Mouse (Mus musculus): ENCODE results near the gene Zfp583. TPM values are rescaled to one million over a fixed set of nuclear protein-coding genes. Genes with fewer than 3 reads are reported as not detected.
"Not testable (repeated sequence)": the region's sequence is repeated elsewhere in the genome, so short reads cannot be mapped to it uniquely, and the experiment has no call there.

Zfp583 gene
- 2.4 and 3.7 TPM in 2 replicates for polyA plus RNA-seq (2015; fragmentation: Nextera tagmentation; extraction: Ambion mirVana)

DNA sequence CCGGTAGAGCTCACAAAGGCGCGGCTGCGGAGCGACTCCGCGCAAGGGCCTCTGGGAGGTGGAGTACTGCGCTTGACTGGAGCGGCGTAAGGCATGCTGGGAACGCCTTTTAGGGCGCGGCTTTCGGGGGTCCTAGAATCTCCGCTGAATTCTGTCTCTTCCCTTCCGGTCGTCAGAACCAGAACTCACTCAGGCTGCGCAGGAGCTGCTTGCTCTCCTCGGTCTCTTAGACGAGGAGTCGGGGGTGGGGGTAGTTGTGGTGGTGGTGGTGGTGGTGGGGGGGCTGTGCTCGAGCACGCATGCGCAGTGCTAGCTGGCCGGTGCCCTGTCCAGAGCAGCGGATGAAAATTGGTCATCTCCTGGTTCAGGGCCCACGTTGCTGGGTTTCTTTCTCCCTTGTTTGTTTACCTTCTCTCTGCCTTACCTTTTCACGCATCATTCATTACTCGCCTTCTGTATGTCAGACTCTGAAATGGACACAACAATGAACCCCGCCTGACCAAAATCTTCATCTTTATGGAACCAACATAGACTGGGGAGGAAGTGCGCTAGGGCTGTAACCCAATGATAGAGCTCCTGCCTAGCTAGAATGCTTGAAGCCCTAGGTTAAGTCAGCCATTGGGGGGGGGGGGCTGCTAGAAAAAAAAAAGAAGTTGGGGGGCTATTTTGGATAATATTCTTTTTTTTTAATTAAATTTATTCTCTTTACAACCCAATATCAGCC, at the start of gene Zfp583:
Gene Zfp583 (minus strand): TSS at position 53 of the 724 bp plus-strand sequence.
- DNase-seq (ENCODE audit: low spot score), result peak; percentile 90

DNA sequence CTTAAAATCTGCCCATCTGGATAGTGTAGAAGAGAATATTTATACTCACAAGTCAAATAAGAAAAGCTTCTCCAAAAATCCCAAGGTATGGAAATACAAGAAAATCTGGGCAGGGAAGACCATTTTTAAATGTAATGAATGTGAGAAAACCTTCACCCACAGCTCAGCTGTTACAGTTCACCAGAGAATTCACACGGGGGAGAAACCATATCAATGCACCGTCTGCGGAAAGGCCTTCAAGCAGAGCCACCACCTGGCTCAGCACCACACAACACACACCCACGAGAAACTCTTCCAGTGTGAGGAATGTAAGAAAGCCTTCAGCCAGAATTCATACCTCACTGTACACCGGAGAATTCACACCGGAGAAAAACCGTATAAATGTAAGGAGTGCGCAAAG, 47.4 kb upstream of the Zfp583 start:
- no peak for DNase-seq (ENCODE audit: low spot score)

DNA sequence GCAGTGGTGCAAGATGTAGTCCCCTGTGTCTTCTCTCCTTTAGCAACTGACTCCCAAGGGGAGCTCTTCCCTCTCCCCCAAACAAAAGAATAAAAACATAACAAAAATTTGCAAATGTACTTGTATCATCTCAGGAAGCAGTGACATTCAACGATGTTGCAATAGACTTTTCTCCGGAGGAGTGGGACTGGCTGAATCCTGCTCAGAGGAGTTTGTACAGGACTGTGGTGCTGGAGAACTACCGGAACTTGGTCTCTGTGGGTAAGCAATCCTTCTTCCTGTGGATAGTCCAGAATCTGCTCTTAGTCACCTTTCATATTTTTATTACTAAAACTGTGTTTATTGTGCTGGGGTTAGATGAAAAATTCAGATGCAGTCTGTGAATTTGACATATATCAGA, 41.9 kb upstream of the Zfp583 start:
- DNase-seq (ENCODE audit: low spot score), result no peak

DNA sequence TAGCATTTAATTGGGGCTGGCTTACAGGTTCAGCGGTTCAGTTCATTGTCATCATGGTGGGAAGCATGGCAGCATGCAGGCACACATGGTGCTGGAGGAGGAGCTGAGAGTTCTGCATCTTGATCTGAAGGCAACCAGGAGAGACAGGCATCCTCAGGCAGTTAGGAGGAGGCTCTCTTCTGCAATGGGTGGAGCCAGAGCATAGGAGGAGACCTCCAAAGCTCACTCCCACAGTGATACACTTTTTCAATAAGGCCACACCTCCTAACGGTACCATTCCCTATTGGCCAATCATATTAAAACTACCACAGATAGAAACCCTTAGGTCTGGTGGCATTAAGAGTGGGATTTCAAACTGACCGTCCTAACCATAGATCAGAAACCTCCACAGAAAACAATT, 38.4 kb upstream of the Zfp583 start:
- DNase-seq (ENCODE audit: low spot score), result no peak

DNA sequence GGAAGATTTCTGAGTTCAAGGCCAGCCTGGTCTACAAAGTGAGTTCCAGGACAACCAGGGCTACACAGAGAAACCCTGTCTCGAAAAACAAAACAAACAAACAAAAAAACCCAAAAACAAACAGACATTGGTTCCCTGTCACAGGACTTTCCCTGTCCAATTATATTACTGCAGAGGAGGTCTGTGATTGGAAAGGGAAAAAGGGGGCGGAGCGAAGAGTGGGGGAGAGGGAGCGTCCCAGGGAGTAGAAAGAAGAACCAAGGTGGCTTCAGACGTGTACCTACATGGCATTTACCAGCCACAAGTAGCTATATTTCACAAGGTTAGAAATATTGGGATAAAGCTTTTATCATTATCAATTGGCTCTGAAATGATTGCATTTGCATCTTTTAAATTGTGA, 37.1 kb upstream of the Zfp583 start:
- DNase-seq (ENCODE audit: low spot score), result not testable (repeated sequence)

DNA sequence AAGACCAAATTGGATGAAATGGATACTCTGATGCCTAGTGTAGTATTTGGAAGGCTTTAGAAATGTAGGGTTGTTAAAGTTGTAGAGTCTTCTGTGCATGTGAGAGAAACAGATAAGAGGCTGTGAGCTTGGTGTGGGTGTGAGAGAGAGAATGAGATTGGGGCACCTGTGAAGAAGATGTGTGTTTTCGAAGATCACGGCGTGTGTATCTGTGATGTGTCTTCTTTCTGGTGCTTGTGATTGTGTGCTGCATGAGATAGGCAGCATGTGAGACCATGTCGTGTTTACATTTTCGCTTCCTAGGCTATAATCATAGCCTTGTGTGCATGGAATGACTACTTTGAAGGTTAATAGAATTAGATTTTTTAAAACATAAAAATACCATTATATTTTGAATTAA, 36.1 kb upstream of the Zfp583 start:
- DNase-seq (ENCODE audit: low spot score), result no peak

DNA sequence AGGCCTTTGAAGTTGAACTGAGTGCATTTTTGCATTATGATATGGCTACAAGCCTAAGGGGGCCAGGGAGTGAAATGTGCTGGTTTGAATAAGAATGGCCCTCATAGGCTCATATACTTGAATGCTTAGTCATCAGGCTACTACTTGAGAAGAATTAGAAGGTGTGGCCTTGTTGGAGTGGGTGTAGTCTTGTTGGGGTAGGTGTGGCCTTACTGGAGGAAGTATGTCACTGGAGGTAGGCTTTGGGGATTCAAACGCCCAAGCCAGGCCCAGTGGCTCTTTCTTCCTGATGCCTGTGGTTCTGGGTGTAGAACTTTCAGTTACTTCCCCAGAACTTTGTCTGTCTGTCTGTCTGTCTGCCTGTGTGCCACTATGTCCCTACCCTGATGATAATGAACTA, 33.7 kb upstream of the Zfp583 start:
- no peak for DNase-seq (ENCODE audit: low spot score)

DNA sequence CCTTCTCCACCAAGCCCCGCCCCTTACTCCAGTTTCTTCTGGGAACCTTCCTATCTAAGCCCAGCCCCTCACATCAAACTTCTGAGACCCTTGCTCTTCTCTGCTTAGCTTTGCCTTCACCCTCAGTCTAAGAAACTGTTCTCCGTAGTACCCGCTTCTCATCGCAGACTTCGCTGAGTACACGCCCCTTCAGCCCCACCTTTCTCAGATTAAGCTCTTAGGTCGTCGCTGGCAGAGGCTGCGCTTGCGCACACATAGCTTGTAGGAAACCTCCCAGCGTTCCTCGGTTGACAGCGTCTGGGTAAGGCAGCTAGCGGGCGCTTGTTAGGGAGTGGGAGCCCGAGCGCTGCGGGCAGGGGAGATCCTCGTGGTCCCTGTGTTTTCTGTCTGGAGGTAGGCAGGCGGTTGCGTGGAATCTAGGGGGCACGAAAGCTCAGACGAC, 32.0 kb upstream of the Zfp583 start, which contains the start of gene Zfp78:
Gene Zfp78 (plus strand): TSS at position 234 of the 442 bp plus-strand sequence.
- peak; percentile 94 for DNase-seq (ENCODE audit: low spot score)

DNA sequence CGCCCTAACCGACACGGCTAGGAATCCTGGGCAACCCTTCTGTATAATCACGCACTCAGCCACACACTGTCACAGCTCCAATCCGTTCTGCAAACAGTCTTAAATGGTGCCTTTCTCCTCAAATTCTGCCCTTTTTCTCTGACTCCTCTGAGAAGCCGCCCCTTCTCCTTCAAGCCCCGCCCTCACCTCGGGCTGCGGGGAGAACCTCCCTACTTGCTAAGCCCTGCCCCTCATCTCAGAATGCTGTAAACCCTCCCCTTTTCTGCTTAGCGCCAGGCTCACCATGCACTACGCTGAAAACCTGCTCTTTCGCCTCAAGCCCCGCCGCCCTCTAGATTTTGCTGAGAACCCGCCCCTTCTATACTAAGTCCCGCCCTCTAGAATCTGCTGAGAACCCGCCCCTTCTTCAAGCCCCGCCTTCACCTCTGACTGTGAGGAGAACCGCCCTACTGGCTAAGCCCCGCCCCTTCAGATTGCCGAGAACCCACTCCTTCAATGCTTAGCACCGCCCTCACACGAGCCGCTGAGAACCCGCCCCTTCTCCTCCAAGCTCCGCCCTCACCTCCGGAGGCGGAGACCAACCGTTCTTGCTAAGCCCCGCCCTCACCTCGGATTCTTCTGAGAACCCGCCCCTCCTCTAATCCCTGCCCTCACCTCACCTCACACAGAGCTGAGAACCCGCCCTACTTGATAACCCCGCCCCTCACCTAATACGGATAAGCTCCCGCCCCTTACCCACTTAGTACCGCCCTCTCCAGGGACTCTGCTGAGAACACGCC, 31.4 kb upstream of the Zfp583 start:
- peak; percentile 97 for DNase-seq (ENCODE audit: low spot score)

DNA sequence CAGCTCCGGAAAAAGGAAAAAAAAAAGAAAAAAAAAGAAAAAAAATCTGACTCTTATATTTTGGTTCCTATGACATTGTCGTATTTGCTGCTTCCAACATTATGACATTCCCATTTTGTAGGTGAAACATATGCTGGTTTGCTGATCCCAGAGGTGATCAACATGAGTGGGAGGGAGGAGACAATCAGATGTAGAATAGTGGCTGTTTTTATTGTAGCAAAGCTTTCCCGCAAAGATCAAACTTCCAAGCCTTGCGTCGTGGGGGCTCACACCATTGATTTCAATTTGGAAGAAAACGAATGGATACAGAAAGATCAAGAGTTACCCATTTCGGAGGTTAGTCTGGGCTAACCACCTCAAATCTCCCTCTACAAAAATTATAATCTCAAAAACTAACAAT, 30.7 kb upstream of the Zfp583 start:
- no peak for DNase-seq (ENCODE audit: low spot score)

DNA sequence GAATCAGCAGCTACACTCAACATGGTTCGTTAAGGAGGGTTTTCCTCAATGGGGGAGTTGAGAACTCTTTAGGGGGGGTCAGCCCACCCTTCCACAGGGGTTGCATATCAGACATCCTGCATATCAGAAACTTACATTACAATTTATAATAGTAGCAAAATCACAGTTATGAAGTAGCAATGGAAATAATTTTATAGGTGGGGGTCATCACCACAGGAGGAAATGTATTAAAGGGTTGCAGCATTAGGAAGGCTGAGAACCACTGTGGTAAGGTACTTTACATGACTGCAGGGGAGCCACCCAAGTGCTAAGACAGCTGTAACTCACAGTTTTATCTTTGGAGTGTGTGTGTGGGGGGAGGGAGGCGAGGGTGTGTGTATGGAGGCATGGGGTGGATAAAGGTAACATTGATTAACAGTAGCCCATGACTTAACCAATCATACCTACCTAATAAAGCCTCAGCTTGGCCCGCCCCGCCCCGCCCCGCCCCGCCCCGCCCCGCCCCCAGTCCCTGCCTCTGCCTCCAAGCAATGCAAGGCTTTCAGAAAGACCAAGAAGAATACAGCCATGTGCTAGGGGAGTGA, 29.5 kb upstream of the Zfp583 start:
- no peak for DNase-seq (ENCODE audit: low spot score)

DNA sequence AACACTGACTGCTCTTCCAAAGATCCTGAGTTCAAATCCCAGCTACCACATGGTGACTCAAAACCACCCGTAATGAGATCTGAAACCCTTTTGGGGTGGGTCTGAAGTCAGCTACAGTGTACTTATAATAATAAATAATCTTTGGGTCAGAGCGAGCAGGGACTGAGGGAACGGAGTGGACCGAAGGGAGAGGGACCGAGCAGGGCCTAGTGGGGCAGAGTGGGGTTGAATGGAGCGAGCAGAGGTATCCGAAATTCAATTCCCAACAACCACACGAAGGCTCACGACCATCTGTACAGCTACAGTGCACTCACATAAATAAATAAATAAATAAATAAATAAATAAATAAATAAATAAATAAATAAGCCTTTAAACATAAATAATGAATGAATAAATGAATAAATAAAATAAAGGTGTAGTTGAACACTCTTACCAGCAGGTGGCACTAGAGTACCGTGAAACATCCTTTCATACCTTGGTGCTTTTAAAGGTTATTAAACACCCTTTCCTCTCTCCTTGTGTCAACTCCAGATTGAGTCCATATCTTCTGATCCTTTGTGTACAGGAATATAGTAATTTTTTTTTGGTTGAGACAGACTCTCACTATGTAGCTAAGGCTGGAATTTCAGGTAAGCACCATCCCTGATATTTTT, 28.0 kb upstream of the Zfp583 start:
- DNase-seq (ENCODE audit: low spot score), result peak; percentile 84

DNA sequence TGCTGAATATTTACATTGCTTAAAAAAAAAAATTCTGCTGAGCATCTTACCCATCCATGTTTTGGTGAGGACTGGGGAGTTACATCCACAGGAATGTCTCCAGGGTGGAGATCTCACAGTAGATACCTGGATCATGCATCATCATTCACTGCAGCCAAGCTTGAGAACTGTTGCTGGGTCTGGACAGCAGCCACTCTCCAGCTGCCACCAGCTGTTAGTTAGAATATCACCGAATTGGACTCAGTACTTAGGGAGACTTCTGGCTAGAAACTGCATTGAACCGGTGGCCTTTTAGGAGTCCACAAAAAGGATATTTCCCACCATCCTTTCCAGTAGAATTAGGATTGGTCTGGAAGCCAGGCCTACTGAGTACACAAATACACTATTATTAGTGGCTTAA, 27.0 kb upstream of the Zfp583 start:
- no peak for DNase-seq (ENCODE audit: low spot score)

DNA sequence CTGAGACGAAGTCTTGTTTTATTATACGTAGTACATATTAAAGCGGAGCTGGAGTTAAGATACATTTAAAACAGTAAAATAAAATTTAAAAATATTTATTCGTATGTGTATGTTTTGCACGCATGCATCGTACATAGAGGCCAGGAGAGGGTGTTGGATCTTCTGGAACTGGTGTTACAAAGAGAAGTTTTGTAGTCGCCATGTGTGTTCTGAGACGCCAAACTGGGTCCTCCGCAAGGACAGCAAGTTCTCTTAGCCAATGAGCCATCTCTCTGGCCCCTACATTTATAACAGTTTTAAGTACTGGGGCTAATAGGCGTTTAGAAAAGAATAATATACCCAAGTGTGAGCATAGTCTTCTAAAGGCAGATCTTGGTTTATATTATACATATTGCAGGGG, 13.0 kb upstream of the Zfp583 start:
- no peak for DNase-seq (ENCODE audit: low spot score)

DNA sequence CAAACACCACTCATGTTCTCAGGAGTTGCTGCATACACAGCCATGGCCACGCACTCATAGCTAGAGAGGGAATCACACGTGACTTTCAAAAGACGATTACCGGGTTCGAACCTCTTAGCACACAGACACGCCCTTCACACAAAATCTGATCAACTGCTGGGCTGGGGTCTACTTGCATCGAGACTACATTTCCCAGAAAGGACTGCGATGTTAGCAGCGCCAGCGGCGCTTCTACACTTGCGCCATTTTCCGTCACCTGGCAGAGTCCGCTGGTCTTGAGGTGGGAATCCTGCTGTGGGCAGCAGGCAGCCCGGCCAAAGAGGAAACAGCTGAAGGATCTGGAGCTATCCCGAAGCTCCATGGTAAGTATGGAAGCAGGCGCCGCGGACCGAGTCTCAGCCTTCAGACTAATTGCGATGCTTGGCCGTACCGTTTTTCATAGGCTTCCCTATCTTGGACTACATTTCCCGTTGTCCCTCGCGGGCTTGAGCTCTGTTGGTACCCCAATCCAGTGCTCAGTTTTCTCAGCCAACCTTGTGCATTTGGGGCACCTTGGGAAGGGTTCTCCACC, 12.5 kb upstream of the Zfp583 start, which contains the start of gene Gm3854:
Gene Gm3854 (plus strand): TSS at position 259 of the 571 bp plus-strand sequence.
- DNase-seq (ENCODE audit: low spot score), result peak; percentile 68

DNA sequence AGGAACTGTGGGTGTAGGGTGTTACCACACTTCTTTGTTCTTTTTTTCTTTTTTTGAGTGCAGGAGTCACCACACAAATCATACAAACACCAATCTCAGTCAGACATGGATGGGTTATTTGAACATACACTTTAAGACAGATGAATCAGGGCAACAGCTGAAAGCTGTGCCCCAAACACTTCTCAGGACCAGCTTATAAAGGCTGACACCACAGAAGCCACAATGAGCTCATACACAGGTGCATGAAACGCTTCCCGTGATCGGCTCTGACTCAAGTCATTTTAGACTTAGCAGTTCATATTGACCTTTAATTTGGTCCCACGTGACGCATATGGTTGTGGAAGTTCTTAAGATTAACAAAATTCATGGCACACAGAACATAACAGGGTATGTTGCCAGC, 8.8 kb upstream of the Zfp583 start:
- DNase-seq (ENCODE audit: low spot score), result no peak

DNA sequence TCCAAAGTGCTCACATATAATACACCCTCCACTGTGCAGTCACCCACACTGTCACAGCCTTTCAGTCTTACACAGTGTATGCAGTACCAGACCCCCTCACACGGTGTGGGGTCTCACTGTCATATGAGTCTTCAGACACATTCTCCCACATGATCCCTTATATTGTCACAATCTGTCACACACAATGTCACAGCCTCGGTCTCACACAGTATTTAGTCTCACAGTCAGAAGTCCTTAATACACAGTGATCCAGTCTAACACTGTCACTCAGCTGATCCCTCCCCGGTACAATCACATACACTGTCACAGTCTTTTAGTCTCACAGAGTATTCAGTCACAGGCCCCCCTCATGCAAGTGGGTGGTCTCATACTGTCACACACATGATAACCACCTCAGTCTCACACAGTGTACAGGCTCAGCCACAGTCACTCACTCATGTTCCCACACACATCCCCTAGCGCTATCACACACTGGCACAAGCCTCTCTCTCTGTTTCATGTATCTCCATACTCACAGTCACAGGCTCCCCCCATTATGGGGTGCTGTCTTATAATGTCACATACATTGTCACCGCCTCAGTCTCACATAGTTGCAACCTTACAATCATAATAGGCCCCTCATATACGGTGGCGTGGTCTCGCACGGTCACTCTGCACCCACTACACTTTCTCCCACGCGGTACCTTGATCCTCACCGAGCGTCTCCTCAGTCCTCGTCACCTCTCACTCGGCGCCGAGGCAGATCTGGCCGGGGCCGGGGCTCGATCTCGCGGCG, 440 bp downstream of the Zfp583 start:
- no peak for DNase-seq (ENCODE audit: low spot score)

DNA sequence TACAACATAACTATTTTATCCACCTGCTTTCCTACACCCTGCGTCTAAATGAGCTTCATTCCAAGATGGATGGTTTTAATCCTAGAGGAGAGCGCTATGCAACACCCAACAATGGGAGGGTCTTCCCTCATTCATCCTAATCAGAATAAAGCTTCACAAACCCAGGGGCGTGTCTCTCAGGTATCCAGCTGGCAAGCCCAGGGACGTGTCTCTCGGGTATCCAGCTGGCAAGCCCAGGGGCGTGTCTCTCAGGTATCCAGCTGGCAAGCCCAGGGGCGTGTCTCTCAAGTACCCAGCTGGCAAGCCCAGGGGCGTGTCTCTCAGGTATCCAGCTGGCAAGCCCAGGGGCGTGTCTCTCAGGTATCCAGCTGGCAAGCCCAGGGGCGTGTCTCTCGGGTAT, 30.3 kb downstream of the Zfp583 start:
- DNase-seq (ENCODE audit: low spot score), result not testable (repeated sequence)

DNA sequence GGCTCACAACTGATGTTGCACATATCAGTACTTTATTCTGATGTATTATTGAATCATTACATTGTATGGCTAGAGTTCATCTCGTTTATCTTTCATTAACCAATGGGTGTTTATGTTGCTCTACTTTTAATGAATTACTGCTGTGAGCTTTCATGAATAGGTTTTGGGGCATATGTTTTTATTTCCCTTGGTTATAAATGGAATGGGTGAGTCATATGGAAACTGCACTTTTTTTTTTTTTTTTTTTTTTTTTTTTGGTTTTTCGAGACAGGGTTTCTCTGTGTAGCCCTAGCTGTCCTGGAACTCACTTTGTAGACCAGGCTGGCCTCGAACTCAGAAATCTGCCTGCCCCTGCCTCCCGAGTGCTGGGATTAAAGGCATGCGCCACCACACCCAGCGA, 40.0 kb downstream of the Zfp583 start:
- DNase-seq (ENCODE audit: low spot score), result not testable (repeated sequence)

DNA sequence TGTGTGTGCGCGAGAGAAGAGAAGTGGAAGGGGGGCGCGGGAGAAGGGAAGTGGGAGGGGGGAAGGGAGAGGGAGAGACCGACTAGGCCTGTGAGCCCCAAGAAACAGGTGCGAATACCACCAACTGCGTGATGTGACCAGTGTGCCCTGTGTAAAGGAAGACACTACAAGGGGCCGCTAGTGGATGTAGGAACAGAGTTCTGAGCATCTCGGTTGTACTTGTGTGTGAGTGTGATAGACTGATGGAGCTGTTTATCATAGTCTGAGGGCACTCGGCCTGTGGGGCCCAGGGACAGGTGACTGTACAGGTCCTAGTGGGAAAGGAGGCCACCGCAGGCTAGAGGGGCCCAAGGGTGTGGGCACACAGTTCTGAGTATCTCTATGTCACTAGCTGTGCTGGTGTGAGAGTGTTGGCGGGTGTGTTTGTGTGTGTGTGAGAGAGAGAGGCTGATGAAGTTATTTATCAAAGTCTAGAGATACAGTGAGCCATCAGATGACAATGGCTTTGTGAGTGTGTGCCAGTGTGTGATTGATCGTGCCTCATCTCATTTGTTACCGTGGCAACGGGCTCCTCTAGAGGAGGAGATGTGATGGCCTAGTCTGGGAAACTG, 44.1 kb downstream of the Zfp583 start:
- peak; percentile 53 for DNase-seq (ENCODE audit: low spot score)

All from thymus, postnatal 0 days (tissue).